Mouse (Mus musculus): Measurements from ENCODE around the gene Cyp4a32. TPM values are rescaled to one million over a fixed set of nuclear protein-coding genes. Genes with fewer than 3 reads are reported as not detected.

Gene Cyp4a32
- polyA plus RNA-seq, 1 experiment from 2014 or later = not detected

DNA sequence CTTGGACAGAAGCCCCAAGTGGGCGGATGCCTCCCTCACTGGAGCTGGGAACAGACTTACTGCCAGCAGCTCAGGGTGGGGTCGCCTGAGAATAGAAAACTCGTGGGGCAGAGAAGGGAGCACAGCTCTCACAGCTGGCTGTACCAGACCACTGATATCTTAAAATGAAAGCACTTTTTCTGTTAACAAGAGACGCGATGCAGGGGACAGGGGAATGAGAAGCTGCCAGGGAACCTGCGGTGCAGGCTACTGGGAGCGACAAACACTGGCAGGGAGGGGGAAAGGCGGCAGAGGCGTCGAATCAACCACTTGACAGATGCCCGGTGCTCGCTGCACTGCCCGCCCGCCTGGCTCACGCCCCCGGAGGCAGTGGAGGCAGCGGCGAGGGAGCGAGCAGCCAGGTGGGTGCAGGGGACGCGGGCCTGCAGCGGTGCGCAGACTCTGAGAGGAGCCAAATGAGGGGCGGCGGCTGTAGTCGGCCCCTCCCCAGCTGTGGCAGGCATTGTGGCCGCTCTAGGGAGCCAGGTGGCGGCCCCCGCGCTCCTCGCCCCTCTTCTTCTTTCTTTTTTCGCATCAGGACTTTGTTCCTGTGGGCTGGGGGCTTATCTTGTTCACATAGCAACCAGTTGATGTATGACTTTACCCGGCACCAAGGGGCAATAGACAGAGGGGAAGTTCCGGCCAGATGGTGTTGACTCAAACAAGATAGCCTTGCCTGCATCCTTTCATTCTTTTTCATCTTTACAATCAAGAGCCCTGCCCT, 56.5 kb downstream of the Cyp4a32 start:
- H3K36me3 ChIP-seq = no peaks in the 10 kb centered on the region
- H3K9ac ChIP-seq = peak overlapping the region; percentile 73
- no peaks in the 10 kb centered on the region for H3K9me3 ChIP-seq
- H3K4me1 ChIP-seq = peaks cover 8% of the 10 kb centered on the region
- H3K4me2 ChIP-seq = peak overlapping the region; percentile 95
- no peak; the same call in 1 of the 2 replicates for ATAC-seq (ENCODE audit: extremely low read depth, insufficient number of reproducible peaks, low FRiP score, low TSS enrichment)
- no peaks in the 10 kb centered on the region for H3K27me3 ChIP-seq (replicated peaks)
- peak overlapping the region; percentile 53 for H3K4me3 ChIP-seq
- WGBS = 2% methylated on average over 34 of the region's 34 CpGs
- no peak overlapping the region for H3K27ac ChIP-seq (replicated peaks)

DNA sequence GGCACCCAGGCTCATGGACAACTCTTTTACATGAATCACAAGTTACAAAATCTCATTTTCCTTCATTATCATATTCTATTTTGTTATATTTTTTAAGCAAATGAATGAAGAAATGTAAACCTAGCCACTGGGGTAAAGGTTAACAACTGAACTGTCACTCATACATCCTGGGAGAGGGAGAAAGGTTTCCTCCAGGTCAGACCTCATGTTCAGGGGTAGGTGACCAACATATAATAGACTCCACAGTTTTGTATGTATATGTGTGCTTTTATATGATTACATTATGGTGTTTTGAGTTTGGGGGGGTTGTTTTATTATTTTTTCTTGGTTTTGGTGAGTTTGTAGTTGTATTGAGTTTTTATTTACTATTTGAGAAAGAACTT, 57.1 kb downstream of the Cyp4a32 start:
- Histone ChIP-seq H3K9ac (no peak overlapping the region), H3K4me3 (no peak overlapping the region), H3K9me3 (no peaks in the 10 kb centered on the region), H3K36me3 (no peaks in the 10 kb centered on the region), H3K27me3 (replicated peaks) (no peaks in the 10 kb centered on the region), H3K27ac (replicated peaks) (no peak overlapping the region), H3K4me1 (peaks cover 8% of the 10 kb centered on the region), H3K4me2 (peak overlapping the region; percentile 95)
- ATAC-seq (ENCODE audit: extremely low read depth, insufficient number of reproducible peaks, low FRiP score, low TSS enrichment) = no peak

DNA sequence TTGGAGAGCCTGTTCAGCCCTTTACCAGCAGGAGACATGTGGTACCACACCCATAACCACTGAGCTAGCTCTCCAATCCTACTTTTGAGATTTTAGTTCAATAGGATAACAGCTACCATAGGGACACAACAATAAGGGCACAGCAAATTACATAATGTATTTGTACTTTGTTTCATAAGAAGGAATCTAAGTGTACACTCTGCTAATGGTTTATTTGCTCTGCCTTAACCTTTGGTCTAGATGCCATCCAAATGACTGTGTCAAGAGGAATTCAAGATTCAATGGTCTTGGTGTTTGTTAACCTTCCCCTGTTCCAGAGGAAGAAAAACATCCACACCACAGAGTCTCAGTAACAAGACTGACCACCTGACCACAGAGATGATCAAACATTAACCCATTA, 58.4 kb downstream of the Cyp4a32 start:
- Histone ChIP-seq H3K4me1 (peaks cover 8% of the 10 kb centered on the region), H3K27me3 (replicated peaks) (no peaks in the 10 kb centered on the region), H3K9me3 (no peaks in the 10 kb centered on the region), H3K4me2 (no peak overlapping the region), H3K4me3 (no peak overlapping the region), H3K9ac (no peak overlapping the region), H3K36me3 (no peaks in the 10 kb centered on the region), H3K27ac (replicated peaks) (no peak overlapping the region)
- no peak for ATAC-seq (ENCODE audit: extremely low read depth, insufficient number of reproducible peaks, low FRiP score, low TSS enrichment)

Other genes with a start within 250 kb of the Cyp4a32 start
- gene Cyp4a12b, start 189.3 kb upstream of the Cyp4a32 start, polyA plus RNA-seq (2015; fragmentation: Nextera tagmentation; extraction: Ambion mirVana) = not detected in 2 replicates
- gene Cyp4a30b, start 148.4 kb upstream of the Cyp4a32 start, polyA plus RNA-seq (2015; fragmentation: Nextera tagmentation; extraction: Ambion mirVana) = not detected in 2 replicates
- gene Cyp4a14, start 104.8 kb upstream of the Cyp4a32 start, polyA plus RNA-seq (2015; fragmentation: Nextera tagmentation; extraction: Ambion mirVana) = not detected in 2 replicates
- not detected in 2 replicates for gene Cyp4a10, start 82.7 kb upstream of the Cyp4a32 start, polyA plus RNA-seq (2015; fragmentation: Nextera tagmentation; extraction: Ambion mirVana)
- not detected in 2 replicates for gene Cyp4a31, start 37.3 kb upstream of the Cyp4a32 start, polyA plus RNA-seq (2015; fragmentation: Nextera tagmentation; extraction: Ambion mirVana)
- gene Cyp4b1, start 46.8 kb downstream of the Cyp4a32 start, polyA plus RNA-seq (2015; fragmentation: Nextera tagmentation; extraction: Ambion mirVana) = 1.2 and 2.0 TPM in 2 replicates
- 23.6 and 25.5 TPM in 2 replicates for gene Efcab14, start 136.8 kb downstream of the Cyp4a32 start, polyA plus RNA-seq (2015; fragmentation: Nextera tagmentation; extraction: Ambion mirVana)
- gene Tex38, start 180.0 kb downstream of the Cyp4a32 start, polyA plus RNA-seq (2015; fragmentation: Nextera tagmentation; extraction: Ambion mirVana) = 0.19 TPM in 1 of 2 replicates, not detected in the other
- 54.5 and 63.2 TPM in 2 replicates for gene Atpaf1, start 183.8 kb downstream of the Cyp4a32 start, polyA plus RNA-seq (2015; fragmentation: Nextera tagmentation; extraction: Ambion mirVana)
- 6.4 and 7.6 TPM in 2 replicates for gene Mob3c, start 227.1 kb downstream of the Cyp4a32 start, polyA plus RNA-seq (2015; fragmentation: Nextera tagmentation; extraction: Ambion mirVana)
- gene Mknk1, start 238.2 kb downstream of the Cyp4a32 start, polyA plus RNA-seq (2015; fragmentation: Nextera tagmentation; extraction: Ambion mirVana) = 18.2 and 18.6 TPM in 2 replicates

Data from heart, embryonic 13.5 days (tissue).